Mouse (Mus musculus): ENCODE results near the gene Phyhipl. TPM values are rescaled to one million over a fixed set of nuclear protein-coding genes. Genes with fewer than 3 reads are reported as not detected.
A peak's percentile ranks its signal among the peaks of the same experiment; 100 is the strongest.

Phyhipl gene
- polyA plus RNA-seq, 1 experiment from 2014 or later, result 2.4 TPM

DNA sequence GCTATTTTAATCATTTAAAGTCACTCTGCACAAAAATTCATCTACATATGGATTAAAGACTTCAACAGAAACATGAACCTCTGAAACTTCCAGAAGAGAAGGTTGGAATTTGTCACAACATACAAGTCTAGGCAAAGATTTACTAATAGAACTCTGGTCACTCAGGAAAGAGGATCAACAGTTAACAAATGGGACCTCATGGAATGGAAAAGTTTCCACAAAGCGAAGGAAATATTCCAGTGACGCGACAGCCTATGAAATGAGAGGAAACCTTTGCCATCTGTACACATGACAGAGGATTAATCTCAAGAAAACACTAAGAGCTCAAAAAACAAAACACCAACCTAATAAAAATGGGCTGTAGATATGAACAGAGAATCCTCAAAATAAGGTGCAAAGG, 32.3 kb downstream of the Phyhipl start:
- no peak for ATAC-seq (ENCODE audit: insufficient number of reproducible peaks, low FRiP score)
- Histone ChIP-seq H3K9ac (no peak overlapping the region), H3K36me3 (no peaks in the 10 kb centered on the region), H3K9me3 (replicated peaks) (no peaks in the 10 kb centered on the region), H3K27me3 (replicated peaks) (no peaks in the 10 kb centered on the region), H3K27ac (ENCODE audit: poor library complexity, severe bottlenecking) (no peak overlapping the region), H3K4me2 (no peak overlapping the region), H3K4me3 (no peak overlapping the region), H3K4me1 (replicated peaks) (no peaks in the 10 kb centered on the region)
- WGBS, result 87% methylated on average over 3 of the region's 3 CpGs

DNA sequence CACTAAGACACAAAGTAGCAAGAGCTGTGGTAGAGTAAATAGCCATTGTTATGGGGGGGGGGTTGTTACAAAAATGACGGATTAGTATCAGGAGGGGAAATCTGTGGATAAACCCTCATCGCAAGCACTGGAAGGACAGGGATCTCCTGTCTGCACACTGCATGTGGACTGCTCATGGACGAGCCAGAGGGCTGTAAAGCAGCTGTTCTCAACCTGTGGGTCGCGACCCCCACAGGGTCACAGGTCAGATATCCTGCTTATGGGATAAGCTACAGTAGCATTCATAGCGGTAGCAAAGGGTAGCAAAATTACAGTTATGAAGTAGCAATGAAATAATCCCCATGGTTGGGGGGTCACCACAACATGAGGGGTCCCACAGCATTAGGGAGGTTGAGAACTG, 39.4 kb downstream of the Phyhipl start:
- no peaks in the 10 kb centered on the region for H3K4me1 ChIP-seq (replicated peaks)
- H3K36me3 ChIP-seq, result no peaks in the 10 kb centered on the region
- no peak overlapping the region for H3K9ac ChIP-seq
- H3K27ac ChIP-seq (ENCODE audit: poor library complexity, severe bottlenecking), result no peak overlapping the region
- WGBS, result 83% methylated on average over 6 of the region's 6 CpGs
- no peaks in the 10 kb centered on the region for H3K9me3 ChIP-seq (replicated peaks)
- no peak overlapping the region for H3K4me2 ChIP-seq
- no peak for ATAC-seq (ENCODE audit: insufficient number of reproducible peaks, low FRiP score)
- no peak overlapping the region for H3K4me3 ChIP-seq
- no peaks in the 10 kb centered on the region for H3K27me3 ChIP-seq (replicated peaks)

DNA sequence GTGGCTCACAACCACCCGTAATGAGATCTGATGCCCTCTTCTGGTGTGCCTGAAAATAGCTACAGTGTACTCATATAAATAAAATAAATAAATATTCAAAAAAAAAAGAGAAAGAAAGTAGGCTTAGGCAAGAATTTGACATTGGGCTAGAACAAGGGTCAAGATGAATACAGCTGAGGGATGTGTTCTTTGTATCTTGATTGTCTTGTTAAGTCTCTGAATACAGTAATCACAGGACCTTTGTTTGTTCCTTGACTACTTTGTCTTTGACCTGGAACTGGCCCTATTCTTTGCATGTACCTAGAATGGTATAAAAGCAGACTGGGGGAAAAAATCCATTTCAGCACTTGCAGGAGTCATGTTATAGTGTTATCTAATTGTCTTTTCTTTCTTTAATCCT, 44.1 kb downstream of the Phyhipl start:
- Histone ChIP-seq H3K4me2 (no peak overlapping the region), H3K4me3 (no peak overlapping the region), H3K27ac (ENCODE audit: poor library complexity, severe bottlenecking) (no peak overlapping the region), H3K36me3 (no peaks in the 10 kb centered on the region), H3K9ac (no peak overlapping the region), H3K27me3 (replicated peaks) (no peaks in the 10 kb centered on the region), H3K4me1 (replicated peaks) (no peaks in the 10 kb centered on the region), H3K9me3 (replicated peaks) (no peaks in the 10 kb centered on the region)
- 73% methylated on average over 1 of the region's 1 CpGs for WGBS
- ATAC-seq (ENCODE audit: insufficient number of reproducible peaks, low FRiP score), result no peak

DNA sequence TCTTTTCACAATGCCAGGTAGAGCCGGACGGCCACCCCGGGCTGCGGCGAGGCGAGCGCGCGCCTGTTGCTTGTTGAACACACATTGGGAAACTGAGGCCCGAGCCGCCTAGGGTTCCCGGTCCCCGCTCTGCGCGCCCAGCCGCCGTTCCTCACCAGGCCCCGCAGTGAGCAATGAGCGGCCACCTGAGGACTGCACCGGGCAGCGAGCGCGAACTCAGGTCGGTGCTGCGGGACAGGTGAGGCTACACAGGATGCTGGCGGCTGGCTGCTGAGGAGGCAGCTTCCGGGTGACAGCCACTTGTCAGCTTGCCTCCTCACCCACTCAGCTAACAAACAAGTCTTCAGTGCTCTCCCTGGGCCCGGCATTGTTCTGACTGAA, 55.9 kb downstream of the Phyhipl start:
- Histone ChIP-seq H3K36me3 (no peaks in the 10 kb centered on the region), H3K27me3 (replicated peaks) (peaks cover 41% of the 10 kb centered on the region), H3K9me3 (replicated peaks) (no peaks in the 10 kb centered on the region), H3K4me3 (peak overlapping the region; percentile 78), H3K9ac (peak overlapping the region; percentile 26; the same call in 1 of the 2 replicates), H3K4me1 (replicated peaks) (peaks cover 12% of the 10 kb centered on the region), H3K4me2 (peak overlapping the region; percentile 97), H3K27ac (ENCODE audit: poor library complexity, severe bottlenecking) (no peak overlapping the region)
- ATAC-seq (ENCODE audit: insufficient number of reproducible peaks, low FRiP score), result no peak
- under 1% methylated on average over 28 of the region's 28 CpGs for WGBS

DNA sequence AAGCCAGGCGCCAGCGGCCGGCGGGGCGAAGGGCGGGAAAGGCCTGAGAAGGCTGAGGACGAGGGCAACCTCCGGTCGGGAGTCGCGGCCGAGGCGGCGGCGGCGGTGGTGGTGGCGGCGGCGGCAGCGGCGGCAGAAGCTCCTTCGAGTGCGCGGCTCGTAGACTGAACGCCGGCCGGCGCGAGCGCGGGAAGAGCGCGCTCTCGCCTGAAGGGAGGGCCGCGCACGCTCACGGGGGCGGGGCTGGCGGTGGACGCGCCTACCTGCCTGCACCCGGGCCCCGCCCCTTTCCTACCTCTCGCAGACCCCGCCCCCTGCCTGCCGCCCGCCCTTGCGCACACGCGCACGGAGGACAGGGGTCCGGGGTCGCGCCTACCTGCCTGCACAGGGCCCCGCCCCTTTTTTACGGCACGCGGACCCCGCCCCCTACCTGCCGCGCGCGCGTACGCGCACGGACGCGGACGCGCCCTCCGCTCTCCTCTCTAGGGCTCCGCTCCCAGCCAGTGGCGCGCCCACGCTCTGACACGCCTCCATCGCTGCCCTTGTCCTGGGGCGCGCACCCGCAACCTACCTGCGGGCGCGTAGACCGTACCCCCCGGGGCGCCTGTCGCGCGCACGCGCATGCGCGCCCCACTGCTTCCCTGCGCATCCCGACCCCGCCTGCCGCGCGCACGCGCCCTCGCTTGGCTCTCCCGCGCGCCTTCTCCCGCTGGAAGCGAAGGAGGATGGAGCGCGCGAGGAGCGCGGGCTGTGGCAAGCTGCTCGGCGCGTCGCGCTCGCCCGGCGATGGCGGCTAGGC, 56.4 kb downstream of the Phyhipl start:
- H3K9me3 ChIP-seq (replicated peaks), result no peaks in the 10 kb centered on the region
- H3K27ac ChIP-seq (ENCODE audit: poor library complexity, severe bottlenecking), result no peak overlapping the region
- peak; percentile 83 for ATAC-seq (ENCODE audit: insufficient number of reproducible peaks, low FRiP score)
- H3K4me1 ChIP-seq (replicated peaks), result peaks cover 12% of the 10 kb centered on the region
- H3K4me3 ChIP-seq, result peak overlapping the region; percentile 78
- under 1% methylated on average over 95 of the region's 124 CpGs for WGBS
- H3K9ac ChIP-seq, result peak overlapping the region; percentile 33
- peaks cover 41% of the 10 kb centered on the region for H3K27me3 ChIP-seq (replicated peaks)
- no peaks in the 10 kb centered on the region for H3K36me3 ChIP-seq
- H3K4me2 ChIP-seq, result peak overlapping the region; percentile 97

DNA sequence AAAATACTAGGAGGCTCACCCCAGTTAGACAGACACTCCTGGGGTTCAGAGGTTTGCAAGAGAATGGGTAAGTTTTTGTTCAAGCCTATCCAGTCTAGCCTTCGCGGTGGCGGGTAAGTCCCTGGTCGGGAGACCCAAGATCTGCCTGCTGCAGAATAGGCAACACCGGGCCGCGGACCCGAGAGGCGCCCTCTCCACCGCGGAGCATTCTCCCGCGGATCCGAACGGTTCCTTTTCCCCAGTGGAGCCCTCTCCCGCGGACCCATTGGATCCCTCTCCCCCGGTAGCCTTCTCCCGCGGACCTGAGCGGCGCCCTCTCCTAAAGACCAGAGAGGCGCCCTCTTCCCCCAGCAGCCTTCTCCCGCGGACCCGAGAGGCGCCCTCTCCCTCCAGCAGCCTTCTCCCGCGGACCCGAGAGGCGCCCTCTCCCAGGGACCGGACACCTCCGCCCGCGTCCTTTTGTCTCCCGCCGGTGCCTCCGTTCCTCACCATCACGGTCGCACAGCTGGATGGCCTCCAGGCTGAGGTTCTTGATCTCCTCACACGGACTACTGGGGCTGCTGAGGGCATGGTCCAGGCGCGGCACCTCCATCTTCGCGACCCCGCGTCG, 57.1 kb downstream of the Phyhipl start:
- Histone ChIP-seq H3K9ac (0 out of 2 replicates have a peak overlapping the region, but pooled peaks have one; percentile 33), H3K27me3 (replicated peaks) (peaks cover 41% of the 10 kb centered on the region), H3K36me3 (no peaks in the 10 kb centered on the region), H3K4me1 (replicated peaks) (peaks cover 12% of the 10 kb centered on the region), H3K9me3 (replicated peaks) (no peaks in the 10 kb centered on the region), H3K4me3 (peak overlapping the region; percentile 78), H3K27ac (ENCODE audit: poor library complexity, severe bottlenecking) (no peak overlapping the region), H3K4me2 (peak overlapping the region; percentile 97)
- WGBS, result under 1% methylated on average over 47 of the region's 48 CpGs
- peak; percentile 36; the same call in 1 of the 2 replicates for ATAC-seq (ENCODE audit: insufficient number of reproducible peaks, low FRiP score)

DNA sequence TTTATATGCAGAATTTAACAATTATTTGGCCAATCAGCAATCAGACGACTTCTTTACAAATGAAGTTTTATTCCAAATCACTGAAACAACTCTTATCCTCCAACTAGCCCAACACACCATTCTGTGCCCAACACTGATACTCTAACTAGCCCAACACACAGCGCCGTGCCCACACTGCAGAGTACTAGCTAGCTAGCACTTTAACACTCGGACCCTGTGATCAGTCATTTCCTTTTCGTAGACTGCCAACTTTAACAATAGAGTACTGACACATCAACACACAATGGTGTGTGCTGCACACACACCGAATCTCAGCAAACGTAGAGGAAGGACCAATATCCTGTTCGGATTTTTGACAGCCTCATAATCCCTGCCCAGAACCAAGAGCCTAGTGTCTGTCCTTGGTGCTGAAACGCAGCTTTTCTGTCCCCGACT, 57.7 kb downstream of the Phyhipl start:
- peak overlapping the region; percentile 78 for H3K4me3 ChIP-seq
- WGBS, result 24% methylated on average over 10 of the region's 10 CpGs
- H3K4me2 ChIP-seq, result peak overlapping the region; percentile 97
- H3K27me3 ChIP-seq (replicated peaks), result peaks cover 41% of the 10 kb centered on the region
- H3K9ac ChIP-seq, result no peak overlapping the region
- no peaks in the 10 kb centered on the region for H3K36me3 ChIP-seq
- no peaks in the 10 kb centered on the region for H3K9me3 ChIP-seq (replicated peaks)
- peaks cover 12% of the 10 kb centered on the region for H3K4me1 ChIP-seq (replicated peaks)
- no peak overlapping the region for H3K27ac ChIP-seq (ENCODE audit: poor library complexity, severe bottlenecking)
- ATAC-seq (ENCODE audit: insufficient number of reproducible peaks, low FRiP score), result 0 out of 2 replicates have a peak, but pooled peaks have one; percentile 4

DNA sequence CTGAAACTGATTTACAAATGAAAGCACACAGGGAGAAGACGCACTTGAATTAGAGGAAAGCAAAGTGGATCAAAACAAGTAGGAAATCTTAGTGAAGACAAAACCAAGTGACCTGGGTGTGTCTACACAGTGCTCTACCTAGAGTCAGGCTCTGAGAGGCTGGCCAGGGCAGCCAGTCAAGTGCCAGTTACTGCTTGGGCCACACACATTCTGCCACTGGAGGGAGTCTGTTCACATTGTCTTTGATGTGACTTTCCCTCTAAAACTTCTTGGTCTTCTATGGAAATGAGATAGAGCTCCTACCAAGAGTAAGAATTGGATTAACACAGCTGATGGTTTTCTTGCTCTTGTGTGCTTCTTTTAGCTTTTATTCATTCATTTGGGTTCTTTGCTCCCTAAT, 61.8 kb downstream of the Phyhipl start:
- Histone ChIP-seq H3K4me2 (no peak overlapping the region), H3K27me3 (replicated peaks) (peaks cover 13% of the 10 kb centered on the region), H3K27ac (ENCODE audit: poor library complexity, severe bottlenecking) (no peak overlapping the region), H3K4me3 (no peak overlapping the region), H3K9ac (no peak overlapping the region), H3K4me1 (replicated peaks) (peaks cover 6% of the 10 kb centered on the region), H3K36me3 (no peaks in the 10 kb centered on the region), H3K9me3 (replicated peaks) (no peaks in the 10 kb centered on the region)
- 41% methylated on average over 1 of the region's 1 CpGs for WGBS
- ATAC-seq (ENCODE audit: insufficient number of reproducible peaks, low FRiP score), result no peak

DNA sequence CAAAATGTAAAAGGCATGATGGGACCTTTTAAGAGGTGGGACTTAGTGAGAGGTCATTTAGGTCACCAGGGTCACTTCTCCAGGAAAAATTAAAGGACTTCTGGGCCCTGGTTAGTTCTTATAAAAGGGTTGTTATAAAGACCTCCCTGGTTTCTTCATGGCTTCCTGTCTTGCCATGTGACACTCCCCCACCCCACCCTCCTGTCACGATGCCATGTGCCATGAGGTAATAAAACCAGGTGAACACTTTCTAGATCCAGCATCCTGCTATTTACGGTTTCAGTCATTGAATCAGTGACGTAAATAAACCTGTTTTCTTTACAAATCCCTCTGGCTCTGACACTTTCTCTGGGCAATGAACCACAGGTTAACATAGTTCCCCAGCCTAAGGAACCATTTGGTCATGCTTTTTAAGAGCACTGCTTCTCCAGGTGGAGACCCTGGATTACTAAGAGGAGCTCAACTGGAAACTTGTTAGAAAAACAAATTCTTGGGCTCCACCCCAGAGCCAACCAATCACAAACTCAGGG, 68.8 kb downstream of the Phyhipl start:
- Histone ChIP-seq H3K4me3 (no peak overlapping the region), H3K9me3 (replicated peaks) (no peaks in the 10 kb centered on the region), H3K27me3 (replicated peaks) (no peaks in the 10 kb centered on the region), H3K36me3 (no peaks in the 10 kb centered on the region), H3K9ac (no peak overlapping the region), H3K27ac (ENCODE audit: poor library complexity, severe bottlenecking) (no peak overlapping the region), H3K4me1 (replicated peaks) (peaks cover 1% of the 10 kb centered on the region), H3K4me2 (no peak overlapping the region)
- no peak for ATAC-seq (ENCODE audit: insufficient number of reproducible peaks, low FRiP score)
- 80% methylated on average over 3 of the region's 3 CpGs for WGBS

DNA sequence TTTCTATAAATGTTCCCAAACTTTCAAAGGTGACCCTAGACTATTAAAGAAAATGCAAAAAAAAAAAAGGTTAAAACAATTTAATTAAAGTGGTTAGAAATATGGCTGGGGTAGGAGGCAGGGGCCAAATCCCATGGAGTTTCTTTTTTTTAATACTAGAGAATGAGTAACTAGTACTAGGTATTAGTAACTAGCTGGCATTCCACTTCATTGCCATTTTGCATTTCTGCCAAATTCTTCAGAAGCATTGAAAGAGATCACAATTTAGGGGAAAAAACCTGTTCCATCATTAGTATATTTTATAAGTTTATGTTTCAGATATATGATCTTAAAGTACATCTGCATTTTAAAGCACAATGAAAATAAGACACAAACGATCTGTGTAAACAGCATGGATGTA, 71.6 kb downstream of the Phyhipl start:
- Histone ChIP-seq H3K36me3 (no peaks in the 10 kb centered on the region), H3K27me3 (replicated peaks) (no peaks in the 10 kb centered on the region), H3K27ac (ENCODE audit: poor library complexity, severe bottlenecking) (no peak overlapping the region), H3K9ac (no peak overlapping the region), H3K4me1 (replicated peaks) (peaks cover 7% of the 10 kb centered on the region), H3K9me3 (replicated peaks) (no peaks in the 10 kb centered on the region), H3K4me2 (no peak overlapping the region), H3K4me3 (no peak overlapping the region)
- 80% methylated on average over 1 of the region's 1 CpGs for WGBS
- no peak for ATAC-seq (ENCODE audit: insufficient number of reproducible peaks, low FRiP score)

DNA sequence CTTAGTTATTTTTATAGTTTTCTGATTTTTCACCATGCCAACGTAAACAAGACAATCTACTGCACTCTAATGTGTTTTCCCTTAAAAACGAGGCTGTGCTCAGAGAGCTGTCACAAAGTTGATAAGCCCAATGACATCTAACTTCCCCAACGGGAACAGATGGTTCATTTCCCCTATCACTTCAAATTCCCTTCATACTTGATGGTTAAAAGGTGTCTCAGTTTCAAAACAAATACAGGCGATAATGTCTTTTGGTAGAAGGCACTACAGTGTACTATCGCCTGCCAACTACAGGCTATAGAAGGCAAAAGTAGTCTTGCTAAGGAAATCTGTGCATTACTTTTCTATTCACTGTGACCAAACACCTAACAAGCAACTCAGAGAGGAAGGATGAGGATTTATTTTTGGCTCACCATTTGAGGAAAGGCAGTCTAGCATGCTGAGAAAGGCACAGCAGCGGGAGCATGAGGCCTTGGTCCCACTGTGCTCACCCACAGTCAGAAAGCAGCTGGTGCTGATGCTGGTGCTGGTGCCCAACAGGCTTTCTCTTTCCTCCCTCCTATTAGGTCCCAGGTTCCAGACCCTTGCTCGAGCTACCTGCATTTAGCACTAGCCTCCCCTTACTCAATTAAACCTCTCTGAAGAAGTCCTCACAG, 74.1 kb downstream of the Phyhipl start:
- Histone ChIP-seq H3K27ac (ENCODE audit: poor library complexity, severe bottlenecking) (no peak overlapping the region), H3K27me3 (replicated peaks) (no peaks in the 10 kb centered on the region), H3K4me3 (no peak overlapping the region), H3K9me3 (replicated peaks) (no peaks in the 10 kb centered on the region), H3K36me3 (no peaks in the 10 kb centered on the region), H3K4me2 (no peak overlapping the region), H3K9ac (no peak overlapping the region), H3K4me1 (replicated peaks) (peaks cover 7% of the 10 kb centered on the region)
- 22% methylated on average over 7 of the region's 7 CpGs for WGBS
- no peak for ATAC-seq (ENCODE audit: insufficient number of reproducible peaks, low FRiP score)

Data from heart, embryonic 12.5 days (tissue).